In the genomic region with DNA sequence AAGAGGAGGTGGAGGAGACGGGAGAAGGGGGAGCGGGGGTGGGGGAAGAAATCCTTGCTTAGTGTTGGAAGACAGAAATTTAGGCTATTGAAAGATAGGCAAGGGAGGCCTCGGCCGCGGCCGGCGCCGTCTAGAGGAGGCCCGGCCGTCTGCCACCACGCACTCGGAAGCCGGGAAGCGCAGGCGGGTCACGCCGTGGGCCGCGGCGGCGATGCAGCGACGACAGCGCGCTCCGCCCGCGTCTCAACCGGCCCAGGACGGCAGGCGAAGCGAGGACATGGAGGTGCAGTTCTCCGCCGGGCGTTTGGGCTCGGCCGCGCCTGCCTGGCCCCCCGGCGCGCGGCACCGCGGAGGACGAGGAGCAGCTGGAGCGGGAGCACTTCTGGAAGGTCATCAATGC, we compare ENCODE assay signal across 10 mouse cellular contexts.
A peak's percentile ranks its signal among the peaks of the same experiment; 100 is the strongest.
DNase-seq lines count a peak whose midpoint lies in the region; ATAC-seq lines count a peak whose summit lies in the region.
"Had no signal": no experiment of that assay in that cellular context is flagged by ENCODE, and none has a peak within 500 bp of the region (broad histone marks: within the 10 kb centered on the region; RNA-seq: fewer than 3 reads in every experiment).

No protein-coding gene starts in this region.

- no peak overlapping the region for H3K9ac ChIP-seq in forebrain, embryonic 13.5 days

- 12% methylated on average over 46 of the region's 46 CpGs for WGBS in forebrain, embryonic 10.5 days
- WGBS in forebrain, embryonic 13.5 days, result 17% methylated on average over 44 of the region's 46 CpGs

- no peaks in the 10 kb centered on the region for H3K27me3 ChIP-seq in forebrain, embryonic 10.5 days (ENCODE audit: poor library complexity, severe bottlenecking)
- H3K27me3 ChIP-seq in forebrain, embryonic 13.5 days, result no peaks in the 10 kb centered on the region

- no peak overlapping the region for H3K4me2 ChIP-seq in forebrain, embryonic 13.5 days
- H3K4me2 ChIP-seq: midbrain, embryonic 11.5 days had no signal

- DNase-seq in forebrain, embryonic 10.5 days (ENCODE audit: extremely low spot score, low spot score), result no peak
- DNase-seq in kidney, postnatal 4 days, result peak; percentile 1 to 2
- no peak for DNase-seq in kidney, postnatal 25 days
- DNase-seq in right cerebral cortex, adult 2 months (ENCODE audit: low spot score in 2 of 2), result no peak
- DNase-seq: cerebellum, postnatal 14 days had no signal

- H3K27ac ChIP-seq in forebrain, embryonic 10.5 days, result no peak overlapping the region
- no peak overlapping the region for H3K27ac ChIP-seq in forebrain, embryonic 13.5 days

- H3K4me3 ChIP-seq in forebrain, embryonic 10.5 days, result peak overlapping the region; percentile 2; the same call in 1 of the 2 replicates
- no peak overlapping the region for H3K4me3 ChIP-seq in forebrain, embryonic 13.5 days

- H3K9me3 ChIP-seq in forebrain, embryonic 10.5 days, result peaks cover 36% of the 10 kb centered on the region
- peaks cover 19% of the 10 kb centered on the region for H3K9me3 ChIP-seq in forebrain, embryonic 13.5 days (replicated peaks)

- H3K36me3 ChIP-seq in forebrain, embryonic 10.5 days (replicated peaks), result no peaks in the 10 kb centered on the region
- no peaks in the 10 kb centered on the region for H3K36me3 ChIP-seq in forebrain, embryonic 13.5 days (ENCODE audit: poor library complexity, severe bottlenecking)

- H3K4me1 ChIP-seq in forebrain, embryonic 10.5 days, result no peaks in the 10 kb centered on the region
- no peaks in the 10 kb centered on the region for H3K4me1 ChIP-seq in forebrain, embryonic 13.5 days

- no peak for ATAC-seq in forebrain, embryonic 13.5 days
- peak; percentile 56; the same call in 1 of the 2 replicates for ATAC-seq in granulocyte monocyte progenitor cell, adult 5-6 weeks (replicated peaks; ENCODE audit: poor library complexity, severe bottlenecking)
- peak; percentile 23; the same call in 1 of the 2 replicates for ATAC-seq in megakaryocyte progenitor cell, adult 5-6 weeks (replicated peaks; ENCODE audit: poor library complexity)
- no peak for ATAC-seq in inflammation-experienced regulatory T-cells, adult 6 months

Comparison
In these comparisons a context has a peak if more than half of its experiments do, and no peak if none do; other contexts are left out.
1. DNase-seq: peak in kidney, postnatal 4 days (2 of 2); none in forebrain, embryonic 10.5 days (single experiment), kidney, postnatal 25 days (0 of 2) and right cerebral cortex, adult 2 months (0 of 2).
2. ATAC-seq: peak in granulocyte monocyte progenitor cell, adult 5-6 weeks (single experiment) and megakaryocyte progenitor cell, adult 5-6 weeks (single experiment); none in forebrain, embryonic 13.5 days (single experiment) and inflammation-experienced regulatory T-cells, adult 6 months (single experiment).